In genomic region chr16:41533686-41534085, GRCm38 (mm10) we compare ENCODE assay signal across 8 mouse cellular contexts.
DNase-seq lines count a peak whose midpoint lies in the region; ATAC-seq lines count a peak whose summit lies in the region.

No protein-coding gene starts in this region.

- H3K36me3 ChIP-seq in heart, embryonic 14.5 days (ENCODE audit: control insufficient read depth, insufficient read depth, low read length) = no peaks in the 10 kb centered on the region
- H3K36me3 ChIP-seq in forebrain, embryonic 16.5 days (ENCODE audit: control insufficient read depth, insufficient read depth) = no peaks in the 10 kb centered on the region
- H3K36me3 ChIP-seq in midbrain, embryonic 13.5 days = no peaks in the 10 kb centered on the region

- no peaks in the 10 kb centered on the region for H3K4me1 ChIP-seq in heart, embryonic 14.5 days (ENCODE audit: control insufficient read depth in 2 of 2, insufficient read depth in 2 of 2, low read length in 2 of 2)
- H3K4me1 ChIP-seq in forebrain, embryonic 16.5 days (replicated peaks; ENCODE audit: control insufficient read depth, insufficient read depth, low read length) = peaks cover 18% of the 10 kb centered on the region
- H3K4me1 ChIP-seq in midbrain, embryonic 13.5 days (replicated peaks) = peaks cover 37% of the 10 kb centered on the region

- H3K9ac ChIP-seq in heart, embryonic 14.5 days (ENCODE audit: low read length) = peak overlapping the region; percentile 69; the same call in 1 of the 2 replicates
- H3K9ac ChIP-seq in forebrain, embryonic 16.5 days (replicated peaks; ENCODE audit: low read depth, low read length) = peak overlapping the region; percentile 68
- peak overlapping the region; percentile 80 for H3K9ac ChIP-seq in midbrain, embryonic 13.5 days (replicated peaks)

- ATAC-seq in heart, embryonic 14.5 days (ENCODE audit: insufficient number of reproducible peaks, insufficient read depth, low FRiP score, low read depth) = no peak
- ATAC-seq in forebrain, embryonic 16.5 days = no peak
- no peak for ATAC-seq in midbrain, embryonic 13.5 days

- H3K27me3 ChIP-seq in heart, embryonic 14.5 days (ENCODE audit: control insufficient read depth, insufficient read depth, low read length) = no peaks in the 10 kb centered on the region
- no peaks in the 10 kb centered on the region for H3K27me3 ChIP-seq in forebrain, embryonic 16.5 days (replicated peaks; ENCODE audit: control insufficient read depth, insufficient read depth, low read length)
- no peaks in the 10 kb centered on the region for H3K27me3 ChIP-seq in midbrain, embryonic 13.5 days

- intact Hi-C loops in heart, postnatal 14 days (cut with DNase I) = no loop called here

- no peak for DNase-seq in heart, postnatal 14 days
- peak; percentile 46 to 53 for DNase-seq in cerebellum, postnatal 10 days
- no peak for DNase-seq in thymus, postnatal 36 days
- DNase-seq in c-Kit-positive CD71-positive TER-119-positive erythroid progenitor cells, embryonic 14.5 days (ENCODE audit: low spot score) = no peak
- DNase-seq in kidney, postnatal 36 days = no peak

- H3K4me3 ChIP-seq in heart, embryonic 14.5 days (ENCODE audit: control insufficient read depth in 1 of 2, insufficient read depth in 1 of 2, low read depth in 1 of 2, low read length in 2 of 2) = peak overlapping the region; percentile 56 to 67
- peak overlapping the region; percentile 59 for H3K4me3 ChIP-seq in forebrain, embryonic 16.5 days (replicated peaks; ENCODE audit: low read length)
- peak overlapping the region; percentile 77 for H3K4me3 ChIP-seq in midbrain, embryonic 13.5 days (replicated peaks)

- peak overlapping the region; percentile 95 for H3K4me2 ChIP-seq in heart, embryonic 14.5 days (ENCODE audit: low read length)
- peak overlapping the region; percentile 76 for H3K4me2 ChIP-seq in forebrain, embryonic 16.5 days (ENCODE audit: low read length)
- H3K4me2 ChIP-seq in midbrain, embryonic 13.5 days (replicated peaks) = peak overlapping the region; percentile 82

- no peak overlapping the region for H3K27ac ChIP-seq in heart, embryonic 14.5 days (replicated peaks in 1 of 2; ENCODE audit: control insufficient read depth in 1 of 2, insufficient read depth in 1 of 2, low read depth in 2 of 2, low read length in 2 of 2)
- no peak overlapping the region for H3K27ac ChIP-seq in forebrain, embryonic 16.5 days (ENCODE audit: low read length)
- H3K27ac ChIP-seq in midbrain, embryonic 13.5 days = peak overlapping the region; percentile 90

- WGBS in heart, embryonic 14.5 days = 8% methylated on average over 6 of the region's 6 CpGs
- WGBS in forebrain, embryonic 16.5 days = under 1% methylated on average over 6 of the region's 6 CpGs
- WGBS in midbrain, embryonic 13.5 days = 0% methylated on average over 6 of the region's 6 CpGs

- H3K9me3 ChIP-seq in heart, embryonic 14.5 days (ENCODE audit: control insufficient read depth, low read length) = no peaks in the 10 kb centered on the region
- no peaks in the 10 kb centered on the region for H3K9me3 ChIP-seq in forebrain, embryonic 16.5 days (ENCODE audit: control insufficient read depth, low read length)
- no peaks in the 10 kb centered on the region for H3K9me3 ChIP-seq in midbrain, embryonic 13.5 days

Comparison
In these comparisons a context has a peak if more than half of its experiments do, and no peak if none do; other contexts are left out.
1. DNase-seq: peak in cerebellum, postnatal 10 days (2 of 2); none in heart, postnatal 14 days (0 of 2), thymus, postnatal 36 days (0 of 2), c-Kit-positive CD71-positive TER-119-positive erythroid progenitor cells, embryonic 14.5 days (single experiment) and kidney, postnatal 36 days (0 of 2).
2. Peak in every context shown above with its lines, with median percentiles within 50 percentile points of each other: H3K4me2 ChIP-seq, H3K4me3 ChIP-seq and H3K9ac ChIP-seq.